ENCODE assay signal across 8 mouse cellular contexts in genomic region chr19:6304787-6305516, GRCm38 (mm10). TPM values are rescaled to one million over a fixed set of nuclear protein-coding genes. Genes with fewer than 3 reads are reported as not detected.
DNase-seq lines count a peak whose midpoint lies in the region; ATAC-seq and TF ChIP-seq lines count a peak whose summit lies in the region.

No protein-coding gene starts in this region.

- H3K4me1 ChIP-seq in neural tube, embryonic 15.5 days: peaks cover 9% of the 10 kb centered on the region
- H3K4me1 ChIP-seq in intestine, postnatal 0 days (replicated peaks; ENCODE audit: control insufficient read depth, insufficient read depth, low read length): peaks cover 3% of the 10 kb centered on the region; the same call in 1 of the 2 replicates
- no peaks in the 10 kb centered on the region for H3K4me1 ChIP-seq in midbrain, embryonic 14.5 days (ENCODE audit: control insufficient read depth, insufficient read depth, low read length)

- no peaks in the 10 kb centered on the region for H3K9me3 ChIP-seq in neural tube, embryonic 15.5 days (replicated peaks)
- H3K9me3 ChIP-seq in intestine, postnatal 0 days (ENCODE audit: control insufficient read depth): no peaks in the 10 kb centered on the region
- H3K9me3 ChIP-seq in midbrain, embryonic 14.5 days (ENCODE audit: control insufficient read depth, low read length): no peaks in the 10 kb centered on the region

- H3K4me2 ChIP-seq in neural tube, embryonic 15.5 days: no peak overlapping the region
- no peak overlapping the region for H3K4me2 ChIP-seq in intestine, postnatal 0 days (replicated peaks; ENCODE audit: low read depth)
- no peak overlapping the region for H3K4me2 ChIP-seq in midbrain, embryonic 14.5 days (ENCODE audit: low read length)

- TF ChIP-seq CTCF in intestine, postnatal 0 days (IDR thresholded peaks at IDR 0.05; ENCODE audit: low read depth): peak; percentile 100

- no peak overlapping the region for H3K4me3 ChIP-seq in neural tube, embryonic 15.5 days (replicated peaks)
- no peak overlapping the region for H3K4me3 ChIP-seq in intestine, postnatal 0 days (ENCODE audit: low read depth, low read length)
- H3K4me3 ChIP-seq in midbrain, embryonic 14.5 days (replicated peaks; ENCODE audit: low read depth, low read length): no peak overlapping the region

- peak; percentile 91 for DNase-seq in neural tube, embryonic 10.5 days (ENCODE audit: extremely low spot score, low spot score)
- peak; percentile 82 to 85 for DNase-seq in gastrocnemius, adult 8-10 months (ENCODE audit: low spot score in 2 of 2)
- peak; percentile 60 to 81 for DNase-seq in left cerebral cortex, postnatal 25 days (ENCODE audit: low spot score in 2 of 2)
- peak; percentile 85 for DNase-seq in midbrain, embryonic 14.5 days
- DNase-seq in spleen, postnatal 14 days (ENCODE audit: low spot score in 2 of 2): peak; percentile 87 to 95

- no peaks in the 10 kb centered on the region for H3K27me3 ChIP-seq in neural tube, embryonic 15.5 days (replicated peaks)
- H3K27me3 ChIP-seq in intestine, postnatal 0 days (replicated peaks; ENCODE audit: control insufficient read depth, insufficient read depth, low read length): no peaks in the 10 kb centered on the region
- H3K27me3 ChIP-seq in midbrain, embryonic 14.5 days (ENCODE audit: control insufficient read depth, insufficient read depth, low read length): no peaks in the 10 kb centered on the region

- peaks cover 4% of the 10 kb centered on the region; the same call in 1 of the 2 replicates for H3K36me3 ChIP-seq in neural tube, embryonic 15.5 days
- H3K36me3 ChIP-seq in intestine, postnatal 0 days (ENCODE audit: control insufficient read depth, insufficient read depth): peaks cover 8% of the 10 kb centered on the region
- H3K36me3 ChIP-seq in midbrain, embryonic 14.5 days (ENCODE audit: control insufficient read depth, insufficient read depth, low read length): peaks cover 7% of the 10 kb centered on the region

- no peak overlapping the region for H3K9ac ChIP-seq in neural tube, embryonic 15.5 days (replicated peaks)
- no peak overlapping the region for H3K9ac ChIP-seq in intestine, postnatal 0 days (ENCODE audit: low read depth, low read length)
- H3K9ac ChIP-seq in midbrain, embryonic 14.5 days (replicated peaks; ENCODE audit: low read length): no peak overlapping the region

- no peak for ATAC-seq in neural tube, embryonic 15.5 days (ENCODE audit: low FRiP score)
- peak; percentile 58 for ATAC-seq in common myeloid progenitor, adult 5-6 weeks (replicated peaks; ENCODE audit: low read depth, poor library complexity, severe bottlenecking)
- ATAC-seq in intestine, postnatal 0 days: peak; percentile 54
- ATAC-seq in midbrain, embryonic 14.5 days (ENCODE audit: low FRiP score, low TSS enrichment): no peak

- intact Hi-C loops in left cerebral cortex, postnatal 25 days (cut with DNase I): loop anchor here (1.0 kb wide), 1 partner anchor 37 kb away; no protein-coding TSS in a partner anchor

- WGBS in neural tube, embryonic 15.5 days: 25% methylated on average over 5 of the region's 5 CpGs
- WGBS in intestine, postnatal 0 days: 13% methylated on average over 5 of the region's 5 CpGs
- WGBS in midbrain, embryonic 14.5 days: 24% methylated on average over 5 of the region's 5 CpGs

- no peak overlapping the region for H3K27ac ChIP-seq in neural tube, embryonic 15.5 days (replicated peaks)
- H3K27ac ChIP-seq in intestine, postnatal 0 days (ENCODE audit: low read depth, low read length): 0 out of 2 replicates have a peak overlapping the region, but pooled peaks have one; percentile 50
- H3K27ac ChIP-seq in midbrain, embryonic 14.5 days (replicated peaks; ENCODE audit: low read depth, low read length): no peak overlapping the region

RNA-seq across cellular contexts. Expression of gene Cdc42bpg, which starts 1.3 kb away (rescaled TPM):
- polyA plus RNA-seq in neural tube, embryonic 15.5 days (2015; fragmentation: Nextera tagmentation; extraction: Ambion mirVana): 0.33 and 0.36 TPM in 2 replicates
- total RNA-seq in common myeloid progenitor, adult 5-6 weeks (2017): 2.6 and 2.9 TPM in 2 replicates
- 10 to 100 TPM in 1 of 4 experiments, 1 to 10 TPM in 3; 7.6 to 11.5 (median 8.5) TPM for total RNA-seq in gastrocnemius, adult 8-10 months (2022)
- 1.8 and 2.3 TPM in 2 replicates for polyA plus RNA-seq in intestine, postnatal 0 days (2015; fragmentation: Nextera tagmentation; extraction: Ambion mirVana)
- 1 to 10 TPM; 2.7 to 2.9 TPM for total RNA-seq in left cerebral cortex, postnatal 25 days (2021)
- 0.43 and 1.3 TPM in 2 replicates for polyA plus RNA-seq in midbrain, embryonic 14.5 days (2014; fragmentation: Nextera tagmentation; extraction: Ambion mirVana)

RNA-seq across cellular contexts. Expression of gene Ehd1, which starts 28.4 kb away (rescaled TPM):
- polyA plus RNA-seq in neural tube, embryonic 15.5 days (2015; fragmentation: Nextera tagmentation; extraction: Ambion mirVana): 80.6 and 87.7 TPM in 2 replicates
- 15.6 and 16.8 TPM in 2 replicates for total RNA-seq in common myeloid progenitor, adult 5-6 weeks (2017)
- 10 to 100 TPM; 24.1 to 29.2 (median 26.5) TPM for total RNA-seq in gastrocnemius, adult 8-10 months (2022)
- polyA plus RNA-seq in intestine, postnatal 0 days (2015; fragmentation: Nextera tagmentation; extraction: Ambion mirVana): 177 and 201 TPM in 2 replicates
- total RNA-seq in left cerebral cortex, postnatal 25 days (2021): 10 to 100 TPM; 35.9 to 40.3 TPM
- 75.0 and 80.1 TPM in 2 replicates for polyA plus RNA-seq in midbrain, embryonic 14.5 days (2014; fragmentation: Nextera tagmentation; extraction: Ambion mirVana)

RNA-seq across cellular contexts. Expression of gene Men1, which starts 29.8 kb away (rescaled TPM):
- 71.4 and 71.6 TPM in 2 replicates for polyA plus RNA-seq in neural tube, embryonic 15.5 days (2015; fragmentation: Nextera tagmentation; extraction: Ambion mirVana)
- total RNA-seq in common myeloid progenitor, adult 5-6 weeks (2017): 19.2 and 30.8 TPM in 2 replicates
- total RNA-seq in gastrocnemius, adult 8-10 months (2022): 1 to 10 TPM; 5.3 to 7.9 (median 6.3) TPM
- 17.1 and 19.6 TPM in 2 replicates for polyA plus RNA-seq in intestine, postnatal 0 days (2015; fragmentation: Nextera tagmentation; extraction: Ambion mirVana)
- 10 to 100 TPM; 69.7 to 70.0 TPM for total RNA-seq in left cerebral cortex, postnatal 25 days (2021)
- polyA plus RNA-seq in midbrain, embryonic 14.5 days (2014; fragmentation: Nextera tagmentation; extraction: Ambion mirVana): 54.8 and 55.4 TPM in 2 replicates

RNA-seq across cellular contexts. Expression of gene Map4k2, which starts 36.0 kb away (rescaled TPM):
- polyA plus RNA-seq in neural tube, embryonic 15.5 days (2015; fragmentation: Nextera tagmentation; extraction: Ambion mirVana): 21.9 and 22.2 TPM in 2 replicates
- 18.7 and 46.1 TPM in 2 replicates for total RNA-seq in common myeloid progenitor, adult 5-6 weeks (2017)
- 10 to 100 TPM in 1 of 4 experiments, 1 to 10 TPM in 3; 6.9 to 10.7 (median 8.0) TPM for total RNA-seq in gastrocnemius, adult 8-10 months (2022)
- polyA plus RNA-seq in intestine, postnatal 0 days (2015; fragmentation: Nextera tagmentation; extraction: Ambion mirVana): 4.1 and 4.3 TPM in 2 replicates
- total RNA-seq in left cerebral cortex, postnatal 25 days (2021): 10 to 100 TPM; 83.3 to 92.3 TPM
- 14.3 and 18.8 TPM in 2 replicates for polyA plus RNA-seq in midbrain, embryonic 14.5 days (2014; fragmentation: Nextera tagmentation; extraction: Ambion mirVana)

RNA-seq across cellular contexts. Expression of gene Sf1, which starts 58.5 kb away (rescaled TPM):
- polyA plus RNA-seq in neural tube, embryonic 15.5 days (2015; fragmentation: Nextera tagmentation; extraction: Ambion mirVana): 88.7 and 104 TPM in 2 replicates
- 221 and 258 TPM in 2 replicates for total RNA-seq in common myeloid progenitor, adult 5-6 weeks (2017)
- 10 to 100 TPM; 69.0 to 88.0 (median 73.8) TPM for total RNA-seq in gastrocnemius, adult 8-10 months (2022)
- polyA plus RNA-seq in intestine, postnatal 0 days (2015; fragmentation: Nextera tagmentation; extraction: Ambion mirVana): 51.9 and 55.3 TPM in 2 replicates
- 100 to 1,000 TPM; 180 to 195 TPM for total RNA-seq in left cerebral cortex, postnatal 25 days (2021)
- 99.6 and 125 TPM in 2 replicates for polyA plus RNA-seq in midbrain, embryonic 14.5 days (2014; fragmentation: Nextera tagmentation; extraction: Ambion mirVana)

Comparison
In these comparisons a context has a peak if more than half of its experiments do, and no peak if none do; other contexts are left out.
1. ATAC-seq: peak in common myeloid progenitor, adult 5-6 weeks (single experiment) and intestine, postnatal 0 days (single experiment); none in neural tube, embryonic 15.5 days (single experiment) and midbrain, embryonic 14.5 days (single experiment).
2. Peak in every context shown above with its lines, with median percentiles within 50 percentile points of each other: DNase-seq.